Mouse (Mus musculus) heart, embryonic 16.5 days (tissue): ENCODE data around the gene Rtp2. TPM values are rescaled to one million over a fixed set of nuclear protein-coding genes. Genes with fewer than 3 reads are reported as not detected.

Experiments used
- ATAC-seq: fragments of 200-750 bp; cut with Nextera tagmentation; replicated peaks from 2 replicates; pipeline ENCODE4 v1.8.0; 2017; ENCODE audit warnings: moderate number of reproducible peaks; ENCODE audit not compliant: insufficient read depth, low FRiP score; ENCODE audit errors: extremely low read depth
- H3K27ac ChIP-seq: fragments of 300-500 bp; sonication (generic); 2 replicates; pipeline ENCODE4 v1.5.1; 2014; ENCODE audit warnings: mild to moderate bottlenecking, low read length, control low read depth, moderate library complexity
- H3K27me3 ChIP-seq: fragments of 300-500 bp; sonication (generic); 2 replicates; pipeline ENCODE4 v1.6.1; 2014; ENCODE audit warnings: low read length, mixed read lengths; ENCODE audit not compliant: control insufficient read depth, insufficient read depth
- H3K36me3 ChIP-seq: fragments of 300-500 bp; sonication (generic); 2 replicates; pipeline ENCODE4 v1.6.1; 2014; ENCODE audit not compliant: control insufficient read depth, insufficient read depth
- H3K4me1 ChIP-seq: fragments of 300-500 bp; sonication (generic); 2 replicates; pipeline ENCODE4 v1.6.1; 2014; ENCODE audit warnings: low read length, mixed read lengths; ENCODE audit not compliant: control insufficient read depth, insufficient read depth
- H3K4me2 ChIP-seq: fragments of 300-500 bp; sonication (generic); 2 replicates; pipeline ENCODE4 v1.6.1; 2014; ENCODE audit warnings: low read depth, mild to moderate bottlenecking, control low read depth, low read length
- H3K4me3 ChIP-seq: fragments of 300-500 bp; sonication (generic); 2 replicates; pipeline ENCODE4 v1.5.1; 2014; ENCODE audit warnings: mild to moderate bottlenecking, control low read depth, low read length
- H3K9ac ChIP-seq: fragments of 300-500 bp; sonication (generic); 2 replicates; pipeline ENCODE4 v1.6.1; 2014; ENCODE audit warnings: low read length, control low read depth
- H3K9me3 ChIP-seq: fragments of 300-500 bp; sonication (generic); replicated peaks from 2 replicates; pipeline ENCODE4 v1.6.1; 2016; ENCODE audit warnings: low read length; ENCODE audit not compliant: control insufficient read depth
- WGBS: fragments of 180-500 bp; shearing (Covaris S2); extraction: QIAGEN DNeasy Blood & Tissue Kit; methylation state at CpG from one replicate; pipeline ENCODE4 v1.1.7; 2014; 5-methylcytosine and 5-hydroxymethylcytosine counted together
- polyA plus RNA-seq: library from polyadenylated mRNA; unstranded; fragments of >200 nt; fragmentation: Nextera tagmentation; extraction: Ambion mirVana; gene quantifications from 2 replicates; pipeline ENCODE4 v1.2.1, GENCODE M21; 2015

Rtp2 gene
- polyA plus RNA-seq, 1 experiment from 2014 or later: not detected

DNA sequence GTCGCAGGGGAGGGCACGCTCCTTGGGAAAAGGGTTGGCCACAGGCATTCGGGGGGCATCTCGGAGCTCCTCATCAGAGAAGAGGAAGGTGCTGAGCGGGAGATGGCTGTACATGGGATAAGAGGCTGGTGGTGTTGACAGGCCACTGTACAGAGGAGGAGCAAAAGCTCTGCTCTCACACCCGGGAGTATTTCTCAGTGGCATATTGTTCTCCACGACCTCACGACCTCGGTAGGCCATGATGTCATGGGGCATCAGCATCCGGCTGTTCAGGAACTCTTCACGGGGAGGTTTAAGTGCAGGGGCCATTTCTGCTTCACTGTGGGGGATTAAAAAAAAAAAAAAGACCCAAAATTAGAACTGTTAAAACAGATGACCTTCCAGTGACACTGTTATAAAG lies 40.7 kb upstream of the Rtp2 start:
- no peaks in the 10 kb centered on the region; the same call in 1 of the 2 replicates for H3K9me3 ChIP-seq
- no peak for ATAC-seq

DNA sequence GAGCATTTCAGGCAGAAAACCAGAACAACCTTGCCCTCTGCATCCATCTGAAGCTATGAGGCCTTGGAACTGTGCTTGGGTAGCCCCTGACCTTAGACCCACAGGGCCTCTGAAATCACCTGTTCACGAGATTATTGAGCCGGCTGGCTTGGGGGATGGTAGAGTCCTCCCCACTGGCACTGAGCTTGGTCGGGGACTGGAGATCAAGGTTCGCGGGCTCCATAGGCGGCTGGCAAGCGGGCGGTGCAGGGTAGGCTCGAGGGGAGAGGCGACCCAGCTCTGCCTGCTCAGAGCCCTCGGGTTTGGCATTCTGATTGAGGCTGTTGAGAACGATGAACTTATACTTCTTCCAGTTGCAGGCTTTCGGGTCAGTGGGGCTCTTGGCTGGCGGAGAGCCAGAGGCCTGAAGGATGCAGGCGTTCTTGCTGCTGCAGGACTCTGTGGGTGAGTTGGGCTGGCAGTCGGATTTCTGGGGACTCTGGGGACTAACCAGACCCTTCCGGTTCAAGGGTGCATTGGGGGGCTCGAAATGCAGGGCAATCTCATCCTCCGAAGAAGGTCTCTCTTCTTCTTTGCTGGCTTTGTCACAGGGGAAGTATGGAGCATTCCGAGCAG lies 40.0 kb upstream of the Rtp2 start:
- Histone ChIP-seq H3K9me3 (no peaks in the 10 kb centered on the region; the same call in 1 of the 2 replicates), H3K4me3 (no peak overlapping the region), H3K4me2 (no peak overlapping the region), H3K27me3 (no peaks in the 10 kb centered on the region), H3K27ac (no peak overlapping the region), H3K4me1 (peaks cover 12% of the 10 kb centered on the region), H3K9ac (no peak overlapping the region), H3K36me3 (peaks cover 21% of the 10 kb centered on the region)
- 71% methylated on average over 20 of the region's 20 CpGs for WGBS
- ATAC-seq: no peak

More for the DNA sequence above, 40.7 kb upstream of the Rtp2 start:
- Histone ChIP-seq H3K27me3 (no peaks in the 10 kb centered on the region), H3K36me3 (peaks cover 14% of the 10 kb centered on the region), H3K27ac (no peak overlapping the region), H3K9ac (no peak overlapping the region), H3K4me3 (no peak overlapping the region), H3K4me2 (no peak overlapping the region), H3K4me1 (peaks cover 12% of the 10 kb centered on the region)
- WGBS: 46% methylated on average over 11 of the region's 11 CpGs

DNA sequence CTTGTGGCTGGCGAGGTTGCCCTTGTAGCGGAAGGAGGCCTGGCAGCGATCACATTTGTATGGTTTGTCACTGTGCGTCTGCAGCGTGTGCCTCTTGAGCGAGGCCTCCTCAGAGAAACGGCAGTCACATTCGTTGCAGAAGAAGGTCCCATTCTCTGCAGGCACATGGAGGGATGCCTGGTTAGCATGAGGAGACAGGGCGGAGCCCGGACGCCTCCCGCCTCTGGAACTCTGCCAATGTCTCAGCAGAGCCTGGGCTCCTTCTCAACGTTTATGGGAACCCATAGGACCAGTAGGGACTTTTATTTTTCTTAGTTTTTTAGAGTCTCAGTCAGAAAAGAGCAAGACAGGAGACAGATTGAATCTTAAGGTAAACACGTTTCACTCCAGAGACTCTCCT lies 37.7 kb upstream of the Rtp2 start:
- no peak overlapping the region for H3K27ac ChIP-seq
- no peaks in the 10 kb centered on the region; the same call in 1 of the 2 replicates for H3K9me3 ChIP-seq
- H3K27me3 ChIP-seq: no peaks in the 10 kb centered on the region
- WGBS: 59% methylated on average over 14 of the region's 14 CpGs
- H3K36me3 ChIP-seq: peaks cover 21% of the 10 kb centered on the region
- H3K4me3 ChIP-seq: no peak overlapping the region
- no peak overlapping the region for H3K9ac ChIP-seq
- no peak for ATAC-seq
- H3K4me1 ChIP-seq: peaks cover 12% of the 10 kb centered on the region
- no peak overlapping the region for H3K4me2 ChIP-seq

DNA sequence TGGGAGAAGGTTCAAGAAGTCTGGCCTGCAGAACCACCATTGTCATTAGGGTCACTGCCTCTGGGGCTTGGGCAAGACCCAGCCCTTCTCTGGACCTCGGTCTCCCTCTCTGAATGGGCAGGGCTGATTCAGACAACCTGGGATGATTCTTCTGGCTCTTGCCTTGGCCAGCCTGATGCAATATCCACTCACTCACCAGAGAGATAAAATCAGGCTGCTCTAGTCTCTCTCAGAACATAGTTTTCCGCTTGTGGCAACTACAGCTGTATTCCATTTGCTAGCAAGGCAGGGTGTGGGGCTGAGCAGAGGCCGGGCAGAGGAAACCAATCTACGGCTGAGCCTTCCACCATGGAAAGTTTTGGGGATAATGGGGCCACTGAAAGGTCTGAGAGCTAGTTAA lies 36.7 kb upstream of the Rtp2 start:
- Histone ChIP-seq H3K9me3 (no peaks in the 10 kb centered on the region; the same call in 1 of the 2 replicates), H3K4me3 (no peak overlapping the region), H3K4me1 (peaks cover 15% of the 10 kb centered on the region), H3K27ac (no peak overlapping the region), H3K36me3 (peaks cover 21% of the 10 kb centered on the region), H3K4me2 (no peak overlapping the region), H3K27me3 (no peaks in the 10 kb centered on the region), H3K9ac (no peak overlapping the region)
- WGBS: 74% methylated on average over 4 of the region's 4 CpGs
- no peak for ATAC-seq

DNA sequence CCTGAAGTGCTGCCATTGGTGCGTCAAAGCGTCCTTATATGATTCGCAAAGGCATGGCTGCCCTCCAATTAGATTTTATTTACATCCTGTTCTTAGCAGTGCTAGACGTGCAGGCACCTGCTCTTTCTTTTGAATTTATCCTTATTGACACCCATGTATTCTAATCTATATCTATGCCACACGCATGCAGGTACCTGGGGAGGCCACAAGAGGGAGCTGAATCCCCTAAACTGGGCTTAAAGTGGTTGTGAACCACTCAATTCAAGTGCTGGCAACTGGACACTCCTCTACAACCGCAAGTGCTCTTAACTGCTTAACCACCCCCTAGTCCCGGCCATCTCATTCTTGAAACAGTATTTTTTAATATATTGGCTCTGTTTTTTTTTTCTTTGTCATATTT lies 35.1 kb upstream of the Rtp2 start:
- H3K9me3 ChIP-seq: no peaks in the 10 kb centered on the region; the same call in 1 of the 2 replicates

DNA sequence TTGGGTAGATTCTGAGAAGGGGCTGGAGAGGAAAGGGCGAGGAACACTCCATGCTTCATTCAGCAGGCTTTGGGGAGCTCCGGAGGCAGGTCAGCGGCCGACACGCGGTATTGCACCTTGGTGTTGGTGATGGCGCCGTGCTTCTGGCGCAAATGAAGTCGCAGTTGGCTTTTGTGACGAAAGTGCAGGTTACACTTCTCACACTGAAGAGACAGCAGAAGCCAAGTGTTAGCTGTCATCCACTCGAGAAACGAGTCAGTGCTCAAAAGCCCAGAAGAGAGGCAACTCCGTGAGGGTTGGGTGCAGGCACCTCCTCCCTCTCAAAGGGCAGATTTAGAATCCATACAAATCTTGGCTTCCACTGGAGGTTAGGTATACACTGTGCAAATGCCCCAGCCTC lies 33.9 kb upstream of the Rtp2 start:
- no peak overlapping the region for H3K4me3 ChIP-seq
- no peak overlapping the region for H3K9ac ChIP-seq
- no peaks in the 10 kb centered on the region; the same call in 1 of the 2 replicates for H3K9me3 ChIP-seq
- peaks cover 17% of the 10 kb centered on the region for H3K36me3 ChIP-seq
- H3K4me1 ChIP-seq: peaks cover 8% of the 10 kb centered on the region; the same call in 1 of the 2 replicates
- WGBS: 80% methylated on average over 14 of the region's 14 CpGs
- H3K27me3 ChIP-seq: no peaks in the 10 kb centered on the region
- H3K27ac ChIP-seq: no peak overlapping the region
- ATAC-seq: no peak
- H3K4me2 ChIP-seq: no peak overlapping the region

More for the DNA sequence above, 35.1 kb upstream of the Rtp2 start:
- H3K27ac ChIP-seq: no peak overlapping the region
- no peak overlapping the region for H3K4me2 ChIP-seq
- no peak overlapping the region for H3K9ac ChIP-seq
- H3K4me1 ChIP-seq: peaks cover 8% of the 10 kb centered on the region; the same call in 1 of the 2 replicates
- no peak for ATAC-seq
- H3K27me3 ChIP-seq: no peaks in the 10 kb centered on the region
- H3K4me3 ChIP-seq: no peak overlapping the region
- peaks cover 18% of the 10 kb centered on the region for H3K36me3 ChIP-seq
- 84% methylated on average over 7 of the region's 7 CpGs for WGBS

DNA sequence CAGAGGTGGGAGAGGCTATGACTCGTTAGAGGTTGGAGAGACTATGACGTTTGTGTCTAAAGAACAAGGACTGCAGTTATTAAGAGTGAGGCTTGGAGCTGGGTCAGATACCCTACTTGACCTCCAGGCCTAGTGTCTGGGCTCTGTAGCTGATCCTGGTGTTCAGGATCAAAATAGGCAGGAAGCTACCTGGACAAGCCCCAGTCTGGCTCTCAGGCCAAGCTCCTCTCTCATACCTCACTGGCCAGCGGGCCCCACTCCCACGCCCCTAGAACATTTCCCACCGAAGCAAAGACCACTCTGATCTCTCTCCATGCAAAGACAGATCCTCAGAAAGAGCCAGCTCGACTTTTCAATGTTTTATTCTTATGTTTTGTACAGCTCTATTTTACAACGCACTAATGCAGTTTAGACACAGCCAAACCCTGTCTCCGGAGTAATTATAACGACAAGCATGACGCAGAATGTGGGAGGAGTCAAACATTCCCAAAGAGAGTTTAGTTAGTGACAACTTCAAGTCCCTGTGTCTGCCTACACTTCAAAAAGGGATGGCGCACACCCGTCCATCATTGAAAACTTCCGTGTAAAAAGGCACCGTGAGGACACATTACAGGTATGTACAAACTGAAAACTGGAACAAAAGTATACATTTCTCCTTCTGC lies 32.6 kb upstream of the Rtp2 start:
- ATAC-seq: no peak
- Histone ChIP-seq H3K4me2 (no peak overlapping the region), H3K9ac (no peak overlapping the region), H3K27ac (no peak overlapping the region), H3K36me3 (peaks cover 17% of the 10 kb centered on the region), H3K9me3 (no peaks in the 10 kb centered on the region; the same call in 1 of the 2 replicates), H3K4me1 (peaks cover 6% of the 10 kb centered on the region; the same call in 1 of the 2 replicates), H3K4me3 (no peak overlapping the region), H3K27me3 (no peaks in the 10 kb centered on the region)
- WGBS: 71% methylated on average over 14 of the region's 14 CpGs

DNA sequence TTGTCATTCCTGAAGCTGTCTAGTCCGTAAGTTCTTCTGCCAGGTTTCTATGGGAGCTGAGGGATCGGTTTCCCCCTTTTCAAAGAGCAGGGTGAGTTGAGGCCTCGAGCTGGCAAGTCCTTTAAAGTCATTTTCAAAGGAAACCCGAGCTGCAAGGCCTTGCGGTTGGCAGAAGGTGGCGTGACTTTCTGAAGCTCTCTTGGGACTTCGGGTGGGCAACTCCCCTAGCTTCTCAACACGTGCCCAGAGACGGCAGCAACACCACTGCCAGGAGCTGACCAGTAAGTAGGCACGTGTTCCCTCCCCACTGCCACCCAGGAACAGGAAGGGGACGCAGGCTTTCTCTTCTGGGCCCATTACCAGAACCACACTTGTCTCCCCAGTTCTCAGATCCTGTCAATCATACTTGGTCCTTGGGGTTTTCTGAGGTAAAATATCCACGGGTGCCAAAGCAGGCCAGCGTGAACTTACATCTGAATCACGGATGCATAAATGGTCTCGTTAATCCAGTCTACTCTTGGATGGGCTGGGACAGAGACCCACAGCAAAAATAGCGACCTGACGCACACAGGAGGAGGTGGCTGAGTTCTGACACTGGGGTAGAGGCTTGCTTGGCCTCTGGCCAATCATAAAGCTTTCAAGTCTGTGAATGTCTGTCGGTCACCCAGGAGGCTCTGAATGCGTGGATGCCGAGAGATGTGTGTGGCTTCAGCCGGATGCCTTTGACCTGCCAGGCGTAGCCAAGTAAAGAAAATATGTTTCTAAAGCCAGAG lies 31.9 kb upstream of the Rtp2 start:
- H3K27me3 ChIP-seq: no peaks in the 10 kb centered on the region
- H3K4me3 ChIP-seq: no peak overlapping the region
- H3K9me3 ChIP-seq: no peaks in the 10 kb centered on the region; the same call in 1 of the 2 replicates
- peaks cover 6% of the 10 kb centered on the region; the same call in 1 of the 2 replicates for H3K4me1 ChIP-seq
- no peak for ATAC-seq
- H3K4me2 ChIP-seq: no peak overlapping the region
- no peak overlapping the region for H3K27ac ChIP-seq
- no peak overlapping the region for H3K9ac ChIP-seq
- peaks cover 14% of the 10 kb centered on the region for H3K36me3 ChIP-seq
- WGBS: 61% methylated on average over 22 of the region's 22 CpGs
